Mouse (Mus musculus): ENCODE data around the gene Tldc2. TPM values are rescaled to one million over a fixed set of nuclear protein-coding genes. Genes with fewer than 3 reads are reported as not detected.

The Tldc2 gene
- polyA plus RNA-seq, 2 experiments from 2014 or later = not detected

DNA sequence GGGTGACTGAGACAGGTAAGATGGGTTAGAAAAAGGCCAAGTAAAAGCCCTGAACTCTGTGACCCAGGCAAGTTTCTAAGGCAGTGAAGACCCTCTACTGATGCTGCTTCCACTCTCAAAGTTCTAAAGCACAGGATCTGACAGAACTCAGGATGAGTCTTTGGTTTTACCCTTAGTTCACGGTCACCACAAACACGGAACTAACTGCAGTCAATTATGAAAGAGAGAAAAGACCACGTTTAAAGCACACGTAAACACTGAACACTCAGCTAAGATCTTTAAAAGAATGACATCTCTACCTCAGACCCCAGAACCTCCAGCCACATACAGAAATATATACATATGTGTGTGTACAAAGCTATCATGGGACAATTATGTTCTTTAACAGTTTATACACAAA, 42.2 kb downstream of the Tldc2 start:
- no peak for ATAC-seq

DNA sequence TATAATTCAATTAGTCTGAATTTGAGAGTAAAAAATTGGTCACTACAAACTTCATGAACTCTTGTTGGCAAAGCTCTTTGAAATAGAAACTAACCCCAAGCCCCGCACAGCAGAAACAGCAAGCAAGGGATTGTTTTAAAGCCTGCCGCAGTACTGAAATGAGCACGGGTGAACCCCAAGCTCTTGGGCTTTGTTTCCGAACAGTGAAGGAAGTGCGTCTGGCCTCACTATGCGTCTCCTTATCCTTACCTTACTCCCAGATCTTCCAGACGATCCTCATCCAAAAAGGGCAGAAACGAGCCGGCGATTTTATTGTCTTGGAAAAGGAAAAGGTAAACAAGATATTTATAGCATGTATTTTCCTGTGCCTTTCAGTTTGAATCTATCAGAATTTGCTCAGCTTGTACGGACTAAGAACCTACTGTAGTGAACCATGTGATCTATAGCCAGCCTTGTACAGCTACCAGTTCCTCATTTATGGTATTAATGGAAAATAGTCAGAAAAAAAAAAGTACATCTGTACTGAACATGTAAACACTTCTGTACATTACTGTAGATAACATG, 42.8 kb downstream of the Tldc2 start:
- peak; percentile 35 for ATAC-seq

DNA sequence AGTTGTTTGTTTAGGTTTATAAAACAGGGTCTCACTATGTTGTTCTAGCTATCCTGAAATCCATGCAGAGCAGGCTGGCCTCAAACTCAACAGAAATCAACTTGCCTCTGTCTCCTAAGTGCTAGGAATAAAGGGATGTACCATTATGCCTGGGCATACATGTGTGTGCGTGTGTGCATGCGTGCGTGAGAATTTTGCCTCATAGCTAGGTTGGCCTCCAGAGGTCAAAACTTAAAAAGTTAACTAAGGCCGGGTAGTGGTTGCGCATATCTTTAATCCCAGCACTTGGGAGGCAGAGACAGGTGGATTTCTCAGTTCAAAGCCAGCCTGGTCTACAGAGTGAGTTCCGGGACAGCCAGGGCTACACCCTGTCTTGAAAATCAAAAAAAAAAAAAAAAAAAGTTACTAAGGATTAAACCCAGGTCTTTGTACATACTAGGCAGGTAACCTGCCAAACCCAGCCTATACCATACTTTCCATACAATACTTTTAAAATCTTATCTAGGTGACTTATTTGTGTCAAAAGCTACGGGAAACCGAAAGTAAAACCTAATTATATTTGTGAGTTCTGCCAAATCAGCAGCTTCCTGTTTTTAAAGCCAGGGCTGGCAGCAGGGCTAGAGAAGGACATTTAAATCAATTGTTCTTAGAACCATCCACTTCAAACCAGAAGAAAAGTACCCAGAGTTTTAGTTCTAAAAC, 44.1 kb downstream of the Tldc2 start:
- peak; percentile 44 for ATAC-seq

DNA sequence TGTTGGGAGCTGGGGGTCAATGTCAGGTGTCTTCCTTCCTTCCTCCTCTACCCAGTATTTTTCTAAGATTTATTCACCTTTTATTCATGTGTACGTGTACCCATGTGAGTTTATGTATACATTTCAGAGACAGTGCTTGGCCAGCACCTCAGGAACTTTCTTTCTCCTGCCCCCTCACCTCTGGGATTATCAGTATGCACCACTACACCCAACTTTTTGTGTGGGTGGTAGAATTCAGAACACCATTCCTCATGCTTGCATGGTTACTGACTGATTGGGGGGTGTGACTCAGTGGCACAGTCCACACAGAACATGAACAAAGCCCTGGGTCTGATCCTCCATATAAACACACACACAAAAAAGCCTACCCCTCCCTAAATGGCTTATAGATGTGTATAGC, 45.2 kb downstream of the Tldc2 start:
- no peak for ATAC-seq

DNA sequence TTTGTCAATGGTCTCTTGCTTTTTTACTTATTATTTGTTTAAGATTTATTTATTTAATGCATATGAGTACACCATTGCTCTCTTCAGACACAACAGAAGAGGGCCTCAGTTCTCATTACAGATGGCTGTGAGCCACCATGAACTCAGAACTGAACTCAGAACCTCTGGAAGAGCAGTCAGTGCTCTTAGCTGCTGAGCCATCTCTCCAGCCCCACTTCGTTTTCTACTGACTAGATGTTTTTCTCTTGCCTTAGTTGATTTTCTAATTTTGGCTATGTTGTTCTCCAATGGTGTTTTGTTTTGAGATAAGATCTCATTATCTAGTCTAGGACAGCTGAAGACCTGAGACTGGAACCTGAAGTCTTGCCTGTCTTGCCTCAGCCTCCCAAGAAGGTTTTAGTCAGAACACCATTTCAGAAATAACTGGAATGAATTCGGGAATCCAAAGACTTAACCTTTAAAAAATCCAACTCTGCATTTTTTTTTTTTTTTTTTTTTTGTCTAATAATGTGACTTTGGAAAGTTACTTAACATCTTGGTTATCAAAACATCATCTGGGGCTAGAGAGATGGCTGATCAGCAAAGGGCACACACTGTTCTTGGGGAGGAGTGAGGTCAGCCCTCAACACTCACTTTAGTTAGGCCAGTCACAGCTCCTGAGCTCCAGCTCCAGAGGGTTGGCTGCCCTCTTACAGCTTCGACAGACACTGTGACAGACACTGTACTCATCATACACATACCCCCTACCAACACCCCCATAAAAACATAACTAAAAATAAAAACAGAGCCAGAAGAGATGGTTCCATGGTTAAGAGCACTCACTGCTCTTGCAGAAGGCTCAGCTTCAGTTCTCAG, 46.1 kb downstream of the Tldc2 start:
- no peak for ATAC-seq

DNA sequence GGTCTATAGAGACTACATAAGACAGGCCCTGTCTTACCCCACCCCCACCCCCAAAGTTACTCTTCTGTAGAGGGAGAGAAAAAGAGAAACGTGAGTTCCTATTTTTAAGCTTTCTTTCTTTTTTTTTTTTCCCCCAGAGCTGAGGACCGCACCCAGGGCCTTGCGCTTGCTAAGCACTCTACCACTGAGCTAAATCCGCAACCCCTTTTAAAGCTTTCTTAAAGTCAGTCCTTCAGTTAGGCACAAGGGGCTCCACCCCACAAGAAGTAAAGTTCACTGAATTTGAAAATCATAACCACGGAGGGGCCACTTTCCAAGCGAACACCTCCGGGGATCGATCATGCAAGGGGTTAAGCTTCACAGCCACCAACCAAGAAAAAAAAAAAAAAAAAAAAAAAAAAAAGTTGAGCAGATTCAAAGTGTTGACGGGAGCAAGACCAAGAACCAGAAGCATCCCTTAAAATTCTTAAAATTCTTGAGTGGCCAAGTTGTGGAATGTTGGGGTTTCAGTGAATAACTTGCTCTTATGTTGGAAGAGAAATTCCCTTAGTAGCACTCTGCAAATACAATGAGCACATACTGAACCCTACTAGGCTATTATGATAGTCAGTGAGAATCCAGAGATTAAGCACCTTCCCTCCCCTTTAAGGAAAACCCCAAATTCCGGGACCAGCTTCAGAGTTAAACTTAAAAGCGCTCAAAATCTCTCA, 47.1 kb downstream of the Tldc2 start:
- no peak for ATAC-seq

DNA sequence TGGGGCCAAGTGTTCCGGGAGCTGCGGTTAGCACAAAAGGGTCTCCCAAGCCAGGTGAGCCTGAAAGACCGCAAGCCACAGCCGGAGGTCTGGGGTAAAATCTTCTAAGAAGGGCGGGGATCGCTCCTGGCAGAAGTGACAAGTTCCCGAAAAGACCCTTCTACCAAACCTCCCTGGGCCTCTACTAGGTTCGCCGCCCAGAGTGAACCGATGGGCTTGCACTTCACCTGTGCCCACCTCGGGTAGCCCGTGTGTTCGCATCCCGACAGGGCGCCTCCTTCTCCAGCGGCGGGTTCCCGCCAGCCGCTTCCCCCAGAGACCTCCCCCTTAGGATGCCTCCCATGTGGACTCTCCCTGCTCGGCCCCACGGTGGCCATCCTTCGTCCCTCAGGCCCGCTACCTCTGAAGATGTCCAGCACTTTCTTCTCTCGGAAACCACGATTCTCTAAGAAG, 47.6 kb downstream of the Tldc2 start:
- peak; percentile 4 for ATAC-seq

DNA sequence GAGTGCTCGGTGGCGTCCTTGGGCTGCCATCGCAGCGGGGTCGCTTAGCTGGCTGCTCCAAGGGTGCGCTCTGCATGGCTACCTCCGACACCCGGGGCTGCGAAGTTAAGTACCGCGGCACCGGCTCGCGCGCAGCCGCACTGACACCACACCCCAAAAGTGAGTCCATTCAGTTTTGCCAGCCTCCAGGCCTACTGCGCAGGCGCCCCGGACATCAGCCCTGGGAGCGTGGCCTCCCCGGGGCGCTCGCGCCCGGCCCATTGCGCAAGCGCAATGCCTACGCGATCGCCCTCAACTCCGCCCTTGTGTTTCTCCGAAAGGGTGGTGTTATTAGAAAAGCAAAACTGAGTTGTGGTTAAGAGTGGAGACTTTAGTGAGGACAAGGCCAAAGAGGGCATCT, 48.2 kb downstream of the Tldc2 start, which contains the start of gene Samhd1:
TSS of gene Samhd1 (minus strand) at position 252 of the 400 bp plus-strand sequence.
- peak; percentile 65 for ATAC-seq

DNA sequence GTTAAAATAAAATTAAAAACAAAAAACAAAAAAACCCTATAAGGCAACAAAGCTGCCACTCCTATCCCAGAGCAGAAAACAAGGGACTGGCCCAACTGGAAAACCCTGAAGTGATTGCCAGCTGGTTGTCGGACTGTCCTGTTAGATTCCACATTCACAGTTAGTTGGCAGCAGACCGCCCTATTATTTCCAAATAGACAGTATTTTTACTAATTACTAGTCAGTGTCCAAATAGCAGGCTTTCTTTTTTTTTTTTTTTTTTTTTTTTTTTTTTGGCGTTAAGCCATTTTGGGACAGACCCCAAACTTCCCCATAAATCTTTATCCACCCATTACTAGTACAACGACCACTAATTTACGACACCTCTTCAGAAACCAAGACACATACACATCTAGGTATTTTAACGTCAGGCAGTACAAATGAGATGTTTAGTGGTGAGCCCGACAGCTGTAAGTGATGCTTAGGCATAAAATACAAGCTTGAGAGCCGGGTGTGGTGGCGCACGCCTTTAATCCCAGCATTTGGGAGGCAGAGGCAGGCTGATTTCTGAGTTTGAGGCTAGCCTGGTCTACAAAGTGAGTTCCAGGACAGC, 48.8 kb downstream of the Tldc2 start:
- no peak for ATAC-seq

DNA sequence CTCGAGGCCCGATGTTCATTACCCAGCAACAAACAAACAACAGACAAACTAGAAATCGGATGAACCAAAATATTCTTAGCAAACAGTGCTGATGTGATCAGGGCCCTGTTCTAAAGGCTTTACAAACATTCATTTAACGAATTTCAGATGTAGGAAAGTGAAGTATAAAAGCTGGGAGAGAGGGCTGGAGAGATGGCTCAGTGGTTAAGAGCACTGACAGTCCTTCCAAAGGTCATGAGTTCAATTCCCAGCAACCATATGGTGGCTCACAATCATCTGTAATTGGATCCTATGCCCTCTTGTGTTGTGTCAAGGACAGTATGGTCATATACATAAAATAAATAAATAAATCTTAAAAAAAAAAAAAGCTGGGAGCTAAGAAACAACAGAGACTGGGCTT, 49.3 kb downstream of the Tldc2 start:
- ATAC-seq = no peak

DNA sequence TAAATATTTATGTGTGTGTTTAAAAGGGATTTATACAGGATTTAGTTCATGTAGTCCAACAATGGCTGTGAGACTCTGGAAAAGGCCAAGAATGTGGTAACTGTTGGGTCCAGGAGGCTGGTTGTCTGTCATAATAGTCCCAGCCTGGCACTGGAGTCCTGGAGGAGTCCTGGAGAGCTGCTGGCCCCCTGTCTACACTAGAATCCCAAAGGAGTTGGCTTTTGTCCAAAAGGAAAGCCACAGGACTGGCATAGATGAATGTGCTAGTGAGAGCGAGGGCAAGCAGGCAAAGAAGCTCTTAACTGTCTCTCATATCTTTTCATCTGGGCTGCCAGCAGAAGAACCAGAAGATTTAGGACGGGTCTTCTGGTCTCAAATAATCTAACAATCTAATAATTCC, 49.8 kb downstream of the Tldc2 start:
- ATAC-seq = no peak

DNA sequence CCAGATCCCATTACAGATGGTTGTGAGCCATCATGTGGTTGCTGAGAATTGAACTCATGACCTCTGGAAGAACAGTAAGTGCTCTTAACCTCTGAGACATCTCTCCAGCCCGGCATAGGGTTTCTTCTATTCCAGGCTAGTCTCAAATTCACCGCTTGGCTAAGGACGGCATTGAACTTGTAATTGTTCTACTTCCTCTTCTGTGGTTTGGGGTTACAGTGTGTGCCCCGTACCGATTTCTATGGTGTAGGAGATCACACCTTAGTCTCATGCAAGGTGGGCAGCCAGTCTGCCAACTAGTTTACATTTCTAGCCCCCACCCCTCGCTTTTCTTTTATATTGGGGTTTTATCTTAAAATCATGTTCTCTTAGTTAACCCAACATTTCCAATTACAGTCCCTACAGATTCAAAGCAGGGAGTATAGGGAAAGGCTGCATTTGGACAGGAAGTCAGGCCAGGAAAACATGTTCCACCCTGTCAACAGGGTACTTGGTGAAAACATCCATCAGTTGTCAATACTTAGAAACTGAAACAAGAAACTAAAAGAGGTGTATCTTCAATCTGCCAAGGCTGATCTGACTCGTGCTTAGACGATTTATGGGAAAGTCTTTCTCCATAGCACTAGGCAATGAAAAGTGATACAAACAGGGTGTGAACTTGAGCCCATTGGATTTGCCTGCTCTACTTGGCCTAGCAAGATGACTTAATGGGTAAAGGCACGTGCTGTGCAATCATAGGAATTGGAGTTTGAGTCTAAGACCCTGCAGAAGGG, 51.3 kb downstream of the Tldc2 start:
- peak; percentile 50 for ATAC-seq

DNA sequence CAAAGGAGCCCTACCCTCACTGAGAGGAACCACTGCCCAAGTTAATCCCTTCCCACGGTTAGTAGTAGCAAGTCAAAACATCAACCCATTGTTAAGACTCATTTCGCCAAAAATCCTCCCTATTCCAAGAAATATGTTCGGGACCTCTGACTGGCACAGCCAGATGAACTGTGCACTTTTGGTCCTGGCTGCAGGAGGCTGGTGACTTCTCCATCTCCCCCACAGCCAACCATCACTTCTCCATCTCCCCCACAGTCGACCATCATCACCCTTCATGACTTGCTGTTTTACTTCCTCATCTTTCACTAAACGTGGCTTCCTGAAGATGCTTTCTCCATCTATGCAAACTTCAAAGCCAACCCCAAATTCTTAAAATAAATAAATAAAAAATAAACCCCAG, 52.0 kb downstream of the Tldc2 start:
- ATAC-seq = no peak

DNA sequence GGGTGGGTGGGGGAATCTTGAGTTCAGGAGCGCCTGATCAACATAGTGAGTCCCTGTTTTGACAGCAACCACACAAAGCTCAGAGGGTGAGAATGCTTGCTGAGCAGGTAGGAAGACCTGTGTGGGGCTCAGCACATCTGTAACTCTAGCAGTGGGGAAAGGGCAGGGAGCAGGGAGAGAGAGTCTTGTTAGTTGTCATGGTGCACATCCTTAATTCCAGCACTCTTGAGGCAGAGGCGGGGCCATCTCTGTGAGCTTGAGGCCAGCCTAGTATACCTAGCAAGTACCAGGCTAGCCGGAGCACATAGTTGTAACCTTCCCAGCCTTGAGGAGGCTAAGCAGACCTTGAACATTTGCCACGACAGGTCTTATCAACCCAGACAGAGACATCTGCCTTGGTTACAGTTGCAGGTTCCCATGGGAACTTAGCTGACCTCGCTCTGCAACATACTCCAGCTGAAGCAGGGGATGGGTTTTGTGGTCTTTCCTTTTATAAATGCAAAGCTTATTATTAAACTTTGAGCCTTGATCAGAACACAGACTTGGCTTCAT, 52.5 kb downstream of the Tldc2 start:
- no peak for ATAC-seq

DNA sequence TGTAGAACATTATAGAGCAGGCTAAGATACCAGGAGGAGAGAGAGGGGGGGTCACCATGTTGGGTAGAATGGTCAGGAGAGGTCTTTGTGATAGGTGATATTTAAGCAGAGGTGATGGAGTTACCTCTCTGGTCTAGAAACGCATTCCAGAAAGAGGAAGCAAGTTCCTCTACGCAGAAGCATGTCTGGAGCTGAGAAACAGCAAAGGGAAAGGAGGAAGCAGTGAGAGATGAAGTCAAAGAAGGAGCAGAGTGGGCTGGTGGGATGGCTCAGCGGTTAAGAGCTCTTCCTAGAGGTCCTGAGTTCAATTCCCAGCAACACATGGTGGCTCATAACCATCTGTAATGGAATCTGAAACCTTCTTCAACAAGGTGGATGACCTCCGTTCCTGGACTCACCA, 55.1 kb downstream of the Tldc2 start:
- no peak for ATAC-seq

DNA sequence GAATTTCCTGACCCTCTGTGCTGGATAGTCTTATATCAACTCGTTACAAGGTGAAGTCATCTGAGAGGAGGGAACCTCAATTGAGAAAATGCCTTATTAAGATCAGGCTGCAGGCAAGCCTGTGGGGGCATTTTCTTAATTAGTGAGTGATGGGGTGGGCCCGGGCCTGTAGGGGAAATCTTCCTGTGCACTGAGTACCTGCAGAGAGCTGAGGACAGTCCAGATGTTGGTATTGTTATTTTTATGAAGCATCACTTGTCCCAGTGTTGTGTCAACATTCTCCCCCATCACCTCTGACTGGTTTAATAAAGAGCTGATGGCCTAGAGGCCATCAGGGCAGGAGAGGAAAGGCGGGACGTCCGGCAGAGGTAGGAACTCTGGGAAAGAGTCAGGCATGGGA, 57.3 kb downstream of the Tldc2 start:
- no peak for ATAC-seq

DNA sequence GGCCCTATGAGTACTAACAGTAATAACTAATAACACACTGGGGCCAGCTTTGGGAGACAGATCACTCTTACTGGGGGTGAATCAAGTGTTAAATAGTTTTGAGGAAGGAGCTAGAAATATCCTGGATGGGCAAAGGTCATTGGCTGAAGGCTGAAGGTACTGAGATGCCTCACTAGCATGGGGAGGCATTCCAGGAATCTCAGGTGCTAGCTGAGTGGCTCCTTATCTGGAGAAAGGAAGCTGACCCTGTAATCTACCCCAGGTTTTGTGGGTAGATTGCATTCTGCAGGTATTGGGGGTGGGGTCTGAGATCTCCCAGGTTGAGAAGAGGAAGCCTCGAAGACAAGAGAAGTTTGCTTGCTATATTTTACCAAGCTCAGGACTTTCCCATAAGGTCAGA, 58.3 kb downstream of the Tldc2 start:
- no peak for ATAC-seq

Data from CD4-positive, CD25-positive, alpha-beta regulatory T cell, adult 4 months (primary cell).